Mouse (Mus musculus) G1E-ER4 (cell line): ENCODE results near the gene Rtraf. TPM values are rescaled to one million over a fixed set of nuclear protein-coding genes. Genes with fewer than 3 reads are reported as not detected.

Source experiments
- GATA1 ChIP-seq: IDR thresholded peaks from one replicate; pipeline ENCODE4 v1.8.0; 2012; ENCODE audit warnings: low read length, inconsistent platforms
- polyA plus RNA-seq: library from polyadenylated mRNA; stranded (reverse); fragments of >175 nt; gene quantifications from 2 replicates; pipeline ENCODE4 v1.2.3, GENCODE M21; 2012

Gene Rtraf
- polyA plus RNA-seq, 1 experiment, result 247 TPM

GRCm38 (mm10) chr14:19769441-19770200 lies 54.0 kb downstream of the Rtraf start:
- no peak for TF ChIP-seq GATA1

- TF ChIP-seq GATA1, result no peak
Measured at GRCm38 (mm10) chr14:19768648-19769047, 55.0 kb downstream of the Rtraf start.

- no peak for TF ChIP-seq GATA1
Measured at GRCm38 (mm10) chr14:19766380-19766649, 57.3 kb downstream of the Rtraf start.

GRCm38 (mm10) chr14:19765539-19766379 lies 57.9 kb downstream of the Rtraf start:
- no peak for TF ChIP-seq GATA1

- TF ChIP-seq GATA1, result peak; percentile 69
Measured at GRCm38 (mm10) chr14:19764331-19764730, 59.3 kb downstream of the Rtraf start.

GRCm38 (mm10) chr14:19763527-19763926 lies 60.1 kb downstream of the Rtraf start:
- no peak for TF ChIP-seq GATA1

GRCm38 (mm10) chr14:19762014-19762413 lies 61.6 kb downstream of the Rtraf start:
- TF ChIP-seq GATA1, result no peak

Other genes starting within 250 kb of the Rtraf start
- gene Gm2237, start 238.7 kb downstream of the Rtraf start, polyA plus RNA-seq, result not detected in 2 replicates
- not detected in 2 replicates for gene Gm5458, start 221.2 kb downstream of the Rtraf start, polyA plus RNA-seq
- 0.29 and 0.36 TPM in 2 replicates for gene Nid2, start 72.6 kb downstream of the Rtraf start, polyA plus RNA-seq
- gene Gng2, start 153.8 kb upstream of the Rtraf start, polyA plus RNA-seq, result 0.40 and 0.67 TPM in 2 replicates